Mouse (Mus musculus) bone marrow macrophage, adult 2 months (primary cell): ENCODE results near the gene Akt1.

Experiments
- CTCF ChIP-seq: IDR thresholded peaks from 2 replicates; pipeline ENCODE4 v1.5.1; 2012; ENCODE audit warnings: low read depth, mild to moderate bottlenecking, low read length, moderate library complexity
- POLR2A ChIP-seq: IDR thresholded peaks from 2 replicates; pipeline ENCODE4 v1.6.1; 2012; ENCODE audit warnings: mild to moderate bottlenecking, low read depth, low read length, borderline replicate concordance

DNA sequence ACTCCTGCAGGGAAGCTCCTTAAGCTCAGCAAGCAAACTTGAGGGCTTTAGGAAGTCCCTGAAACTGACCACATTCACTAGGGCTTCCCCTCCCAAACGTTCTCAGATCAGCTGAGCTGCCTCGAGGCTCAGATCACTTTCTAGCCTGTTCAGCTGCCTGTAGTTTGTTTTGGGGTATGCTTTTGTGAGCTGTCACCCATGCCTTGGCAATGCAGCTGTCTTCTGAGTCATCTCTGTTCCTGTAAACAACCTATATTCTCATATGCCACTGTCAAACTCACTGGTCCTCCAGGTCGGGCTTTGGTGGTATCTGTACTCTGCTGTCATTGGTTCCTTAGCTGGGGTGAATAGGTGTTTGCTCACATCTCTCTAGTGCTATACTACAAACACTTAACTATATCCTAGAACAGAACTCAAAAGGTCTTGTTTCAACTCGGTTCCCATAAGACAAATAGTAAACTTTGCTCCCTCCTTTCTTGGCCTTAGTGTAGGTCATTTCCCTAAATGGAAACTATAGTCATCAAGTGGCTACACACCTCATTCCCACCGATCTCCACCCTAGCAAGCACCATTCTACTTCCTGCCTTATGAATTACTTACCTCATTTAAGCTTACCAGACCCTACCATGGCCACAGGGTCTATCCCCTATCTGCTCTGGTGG, 22.8 kb downstream of the Akt1 start:
- TF ChIP-seq CTCF (no peak), POLR2A (no peak)
